Mouse (Mus musculus): Measurements from ENCODE around the gene Pald1. TPM values are rescaled to one million over a fixed set of nuclear protein-coding genes. Genes with fewer than 3 reads are reported as not detected.

Pald1 gene
- total and polyA plus RNA-seq, 3 experiments = 2.9 to 6.4 TPM; not detected in 1

DNA sequence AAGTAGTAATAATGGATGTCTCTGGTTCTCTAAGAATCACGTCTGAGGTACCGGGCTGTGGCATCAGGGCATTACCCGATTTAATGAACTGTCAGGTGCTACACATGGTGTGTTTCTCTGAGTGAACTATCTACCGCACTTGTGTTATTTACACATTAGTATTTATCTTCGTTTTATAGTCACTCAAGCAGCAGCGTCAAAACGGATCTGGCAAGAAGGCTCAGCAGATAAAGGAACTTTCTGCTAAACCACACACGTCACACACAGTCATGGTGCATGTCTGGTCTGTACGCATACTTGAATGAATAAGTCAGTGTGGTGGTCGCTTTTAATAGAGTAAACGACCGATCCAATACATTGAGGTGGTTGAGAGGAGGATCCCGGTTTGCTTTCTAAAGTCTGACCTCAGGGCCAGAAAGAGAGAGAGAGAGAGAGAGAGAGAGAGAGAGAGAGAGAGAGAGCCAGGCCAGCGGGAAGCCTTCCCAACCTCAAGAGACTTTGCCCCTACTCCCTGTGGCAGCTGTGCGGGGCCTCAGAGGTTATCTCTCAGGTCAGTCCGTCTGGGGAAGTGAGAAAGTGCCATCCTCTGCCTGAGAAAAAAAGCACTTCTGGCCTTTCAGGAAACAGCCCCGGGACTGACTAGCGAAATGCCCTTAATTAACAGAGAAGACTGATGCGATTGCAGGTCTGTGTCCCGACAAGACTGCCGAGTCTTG, 29.7 kb upstream of the Pald1 start (continued):
- TF ChIP-seq MEF2A (IDR thresholded peaks at IDR 0.05; ENCODE audit: extremely low read depth, insufficient replicate concordance, low read depth, low read length, poor library complexity, severe bottlenecking) (no peak), MAZ (IDR thresholded peaks at IDR 0.05; ENCODE audit: low read depth, low read length) (no peak), CHD2 (IDR thresholded peaks at IDR 0.05; ENCODE audit: low read length) (no peak), ZKSCAN1 (IDR thresholded peaks at IDR 0.05; ENCODE audit: low read depth, low read length) (no peak), EP300 (IDR thresholded peaks at IDR 0.05; ENCODE audit: low read depth in 1 of 2, low read length in 2 of 2) (peak; percentile 89 to 90), MAX (IDR thresholded peaks at IDR 0.05; ENCODE audit: low read length) (peak; percentile 71), BHLHE40 (IDR thresholded peaks at IDR 0.05; ENCODE audit: borderline replicate concordance, low read depth, low read length) (peak; percentile 51; the same call in 1 of the 2 replicates), POLR2AphosphoS5 (IDR thresholded peaks at IDR 0.05; ENCODE audit: borderline replicate concordance, low read depth, low read length) (no peak), POLR2A (IDR thresholded peaks at IDR 0.05; ENCODE audit: control insufficient read depth in 1 of 2, insufficient read depth in 1 of 2, low read depth in 1 of 2, low read length in 2 of 2, poor library complexity in 1 of 2) (no peak), UBTF (IDR thresholded peaks at IDR 0.05; ENCODE audit: borderline replicate concordance, insufficient read depth, low read depth, low read length) (no peak), SIN3A (IDR thresholded peaks at IDR 0.05; ENCODE audit: low read length) (peak; percentile 85), MYC (IDR thresholded peaks at IDR 0.05; ENCODE audit: low read depth, low read length) (peak; percentile 79), ETS1 (IDR thresholded peaks at IDR 0.05; ENCODE audit: low read depth, low read length) (peak; percentile 86), USF1 (IDR thresholded peaks at IDR 0.05; ENCODE audit: low read depth, low read length) (no peak), NELFE (IDR thresholded peaks at IDR 0.05; ENCODE audit: low read depth, low read length) (no peak), POLR2AphosphoS2 (IDR thresholded peaks at IDR 0.05; ENCODE audit: low read length) (no peak), TCF12 (IDR thresholded peaks at IDR 0.05; ENCODE audit: low read depth, low read length) (peak; percentile 83), GABPA (IDR thresholded peaks at IDR 0.05; ENCODE audit: low read depth, low read length) (no peak), MYB (IDR thresholded peaks at IDR 0.05; ENCODE audit: low read depth, low read length) (peak; percentile 61)

DNA sequence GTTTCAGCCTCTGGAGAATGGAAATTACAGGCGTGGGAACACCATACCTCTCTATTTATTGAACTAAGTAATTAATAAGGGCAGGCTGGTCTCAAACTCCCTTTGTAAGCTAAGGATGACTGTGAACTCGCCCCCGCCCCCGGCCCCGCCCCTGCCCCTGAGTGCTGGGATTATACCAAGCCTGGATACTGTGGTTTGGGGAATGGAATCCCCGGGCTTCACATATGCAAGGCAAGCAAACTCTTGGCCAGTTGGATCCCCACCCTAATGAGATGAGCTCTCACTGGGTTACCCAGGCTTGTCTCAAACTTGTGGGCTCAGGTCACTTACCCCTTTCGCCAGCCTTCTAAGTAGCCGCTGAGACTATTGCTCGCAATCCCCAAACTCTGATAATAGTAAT, 26.9 kb upstream of the Pald1 start:
- Histone ChIP-seq H3K4me3 (ENCODE audit: control insufficient read depth in 1 of 2, insufficient read depth in 1 of 2, low read depth in 2 of 2, low read length in 2 of 2) (no peak overlapping the region), H3K79me2 (ENCODE audit: control insufficient read depth, insufficient read depth, low read length, poor library complexity) (no peaks in the 10 kb centered on the region), H3K27me3 (ENCODE audit: control insufficient read depth in 1 of 2, insufficient read depth in 2 of 2, low read length in 2 of 2) (no peaks in the 10 kb centered on the region), H3K9me3 (replicated peaks; ENCODE audit: insufficient read depth, low read length) (no peaks in the 10 kb centered on the region), H3K4me1 (ENCODE audit: control insufficient read depth in 1 of 2, insufficient read depth in 2 of 2, low read length in 2 of 2) (0 out of 4 replicates have a peak, but pooled peaks cover 0 to 3% of the 10 kb centered on the region in 2 experiments), H3K36me3 (ENCODE audit: control insufficient read depth in 1 of 2, insufficient read depth in 2 of 2, low read length in 2 of 2) (no peaks in the 10 kb centered on the region), H3K27ac (ENCODE audit: control insufficient read depth, low read depth, low read length) (no peak overlapping the region), H3K9ac (ENCODE audit: control insufficient read depth, low read depth, low read length, poor library complexity, severe bottlenecking) (no peak overlapping the region)
- no peak for DNase-seq (ENCODE audit: low read depth, low spot score)
- TF ChIP-seq POLR2AphosphoS5 (IDR thresholded peaks at IDR 0.05; ENCODE audit: borderline replicate concordance, low read depth, low read length) = no peak
- TF ChIP-seq CTCF (IDR thresholded peaks at IDR 0.05 in 2 of 3, conservative IDR thresholded peaks at IDR 0.05 in 1 of 3; ENCODE audit: control insufficient read depth in 1 of 3, insufficient read depth in 1 of 3, low read depth in 2 of 3, low read length in 3 of 3, poor library complexity in 1 of 3, severe bottlenecking in 1 of 3) = no peak
- TF ChIP-seq ZMIZ1 (IDR thresholded peaks at IDR 0.05; ENCODE audit: low read depth, low read length) = no peak
- no peak for TF ChIP-seq MEF2A (IDR thresholded peaks at IDR 0.05; ENCODE audit: extremely low read depth, insufficient replicate concordance, low read depth, low read length, poor library complexity, severe bottlenecking)
- TF ChIP-seq ELF1 (IDR thresholded peaks at IDR 0.05; ENCODE audit: low read depth, low read length) = no peak
- TF ChIP-seq MAX (IDR thresholded peaks at IDR 0.05; ENCODE audit: low read length) = no peak

All from MEL (cell line).